Mouse (Mus musculus) embryonic fibroblast, embryonic 13.5 days (primary cell): ENCODE measurements around the gene Rita1.

Experiments
- CTCF ChIP-seq: IDR thresholded peaks from 2 replicates; pipeline ENCODE4 v1.5.1; 2011; ENCODE audit warnings: mild to moderate bottlenecking, control low read depth, low read length, moderate library complexity, borderline replicate concordance; ENCODE audit not compliant: insufficient read depth
- POLR2A ChIP-seq: IDR thresholded peaks from 2 replicates; pipeline ENCODE4 v1.6.1; 2011; ENCODE audit warnings: low read depth, mild to moderate bottlenecking, control low read depth, low read length, moderate library complexity

DNA sequence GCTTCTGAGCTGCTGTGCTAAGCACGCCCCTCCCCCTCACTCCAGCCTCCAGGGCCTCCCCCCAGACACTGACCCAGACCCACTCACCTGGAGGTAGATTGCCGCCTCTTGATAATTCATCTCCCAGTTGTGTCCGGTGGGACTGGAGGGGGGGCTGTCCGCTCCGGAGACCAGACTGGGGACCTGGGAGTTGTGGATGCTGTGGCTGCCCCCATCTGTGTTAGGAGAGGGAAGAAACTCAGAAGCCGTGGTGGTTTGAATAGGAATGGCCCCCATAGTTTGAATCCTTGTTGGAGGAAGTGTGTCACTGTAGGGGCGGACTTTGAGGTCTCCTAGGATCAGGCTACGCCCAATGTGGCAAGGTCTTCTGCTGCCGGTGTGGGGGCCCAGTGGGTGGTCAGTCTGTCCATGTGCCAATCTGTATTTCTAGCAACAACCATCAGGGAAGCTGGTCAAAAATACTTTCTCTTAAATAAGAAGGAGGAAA, 52.2 kb downstream of the Rita1 start:
- TF ChIP-seq CTCF: no peak
- TF ChIP-seq POLR2A: no peak
